Mouse (Mus musculus) Muller cell, postnatal 12 days (primary cell): ENCODE data around the gene Cep104.
A peak's percentile ranks its signal among the peaks of the same experiment; 100 is the strongest.

Experiments used
- DNase-seq: peaks from one replicate; pipeline ENCODE4 v3.0.0-alpha.2; 2015; ENCODE audit errors: inconsistent ontology term

Cep104 gene

GRCm38 (mm10) chr4:153993505-153993904 is 18.5 kb downstream of the Cep104 start:
- DNase-seq, result no peak

GRCm38 (mm10) chr4:154005488-154005887 is 30.5 kb downstream of the Cep104 start:
- DNase-seq, result no peak

- no peak for DNase-seq
Observed at GRCm38 (mm10) chr4:154006264-154006663, 31.3 kb downstream of the Cep104 start.

- DNase-seq, result no peak
Observed at GRCm38 (mm10) chr4:154007759-154008158, 32.8 kb downstream of the Cep104 start.

GRCm38 (mm10) chr4:154010907-154011645 is 36.1 kb downstream of the Cep104 start:
- DNase-seq, result no peak

- peak; percentile 81 for DNase-seq
Observed at GRCm38 (mm10) chr4:154011646-154012089, 36.7 kb downstream of the Cep104 start, which contains the start of gene Lrrc47. Lrrc47 (plus strand) TSS chr4:154011731.

GRCm38 (mm10) chr4:154012132-154012882 is 37.3 kb downstream of the Cep104 start:
- peak; percentile 30 for DNase-seq

- no peak for DNase-seq
Observed at GRCm38 (mm10) chr4:154015476-154015875, 40.5 kb downstream of the Cep104 start.

GRCm38 (mm10) chr4:154019571-154019970 is 44.6 kb downstream of the Cep104 start:
- no peak for DNase-seq

GRCm38 (mm10) chr4:154021432-154021831 is 46.4 kb downstream of the Cep104 start:
- no peak for DNase-seq

GRCm38 (mm10) chr4:154022407-154022806 is 47.4 kb downstream of the Cep104 start:
- DNase-seq, result peak; percentile 31

GRCm38 (mm10) chr4:154022844-154023243 is 47.9 kb downstream of the Cep104 start:
- peak; percentile 59 for DNase-seq

GRCm38 (mm10) chr4:154023754-154024601 is 49.0 kb downstream of the Cep104 start:
- no peak for DNase-seq

- no peak for DNase-seq
Observed at GRCm38 (mm10) chr4:154024729-154025521, 49.9 kb downstream of the Cep104 start.

GRCm38 (mm10) chr4:154025641-154026440 is 50.8 kb downstream of the Cep104 start, which contains the start of gene Smim1:
Smim1 (minus strand) TSS chr4:154026230.
- peak; percentile 53 for DNase-seq

GRCm38 (mm10) chr4:154026441-154026761 is 51.4 kb downstream of the Cep104 start:
- DNase-seq, result no peak

- no peak for DNase-seq
Observed at GRCm38 (mm10) chr4:154028066-154028465, 53.1 kb downstream of the Cep104 start.

GRCm38 (mm10) chr4:154028646-154029045 is 53.7 kb downstream of the Cep104 start:
- DNase-seq, result no peak

- no peak for DNase-seq
Observed at GRCm38 (mm10) chr4:154037123-154037522, 62.1 kb downstream of the Cep104 start.

GRCm38 (mm10) chr4:154042577-154042976 is 67.6 kb downstream of the Cep104 start, which contains the start of gene Ccdc27:
Ccdc27 (minus strand) TSS chr4:154042677.
- DNase-seq, result no peak
